Mouse (Mus musculus) testis, adult 2 months (tissue): ENCODE measurements around the gene Mgll.

ENCODE experiments used
- CTCF ChIP-seq: fragments of 200-500 bp; IDR thresholded peaks from 2 replicates; pipeline ENCODE4 v1.5.1; 2012; ENCODE audit warnings: low read depth, mild to moderate bottlenecking, inconsistent platforms, low read length, moderate library complexity; ENCODE audit not compliant: control insufficient read depth, insufficient read depth, insufficient replicate concordance
- POLR2A ChIP-seq: fragments of 200-500 bp; IDR thresholded peaks from 2 replicates; pipeline ENCODE4 v1.6.1; 2012; ENCODE audit warnings: low read depth, mild to moderate bottlenecking, inconsistent platforms, low read length, moderate library complexity; ENCODE audit not compliant: control insufficient read depth

- no peak for TF ChIP-seq POLR2A
- TF ChIP-seq CTCF, result no peak
These were observed 79.9 kb downstream of the Mgll start for GRCm38 (mm10) chr6:88803957-88804695.
